Mouse (Mus musculus) frontal cortex, postnatal 14 days (tissue): ENCODE measurements around the gene Tsc1.

Experiments used
- DNase-seq, 2 experiments: peaks; one replicate each; pipeline ENCODE4 v3.0.0; 2022; ENCODE audit warnings: low spot score in 2 of 2

Tsc1 gene

GRCm38 (mm10) chr2:28650526-28650925, 9.5 kb downstream of the Tsc1 start:
- DNase-seq, result no peak

GRCm38 (mm10) chr2:28653351-28653750, 12.3 kb downstream of the Tsc1 start:
- DNase-seq, result no peak

GRCm38 (mm10) chr2:28654295-28654694, 13.3 kb downstream of the Tsc1 start:
- DNase-seq, result no peak

DNA sequence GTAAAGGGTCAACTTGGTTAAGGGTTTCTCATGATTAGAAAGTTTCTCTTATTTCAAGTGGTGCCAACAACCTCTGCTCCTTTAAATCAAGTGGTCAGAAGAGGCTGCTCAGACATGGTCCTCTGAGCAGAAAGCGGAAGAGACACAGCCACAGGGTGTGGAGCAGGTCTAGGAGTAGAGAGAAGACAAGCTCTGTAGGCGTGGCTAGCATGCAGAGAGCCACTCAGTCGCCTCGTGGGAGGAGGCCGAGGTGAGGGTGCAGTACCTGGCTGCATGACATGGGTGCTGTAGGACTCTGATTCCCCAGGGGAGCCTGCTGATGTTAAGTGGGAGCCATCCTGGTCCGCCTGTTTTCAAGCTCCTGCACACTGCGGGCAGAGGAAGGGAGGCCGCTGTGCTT, 15.2 kb downstream of the Tsc1 start:
- no peak for DNase-seq

DNA sequence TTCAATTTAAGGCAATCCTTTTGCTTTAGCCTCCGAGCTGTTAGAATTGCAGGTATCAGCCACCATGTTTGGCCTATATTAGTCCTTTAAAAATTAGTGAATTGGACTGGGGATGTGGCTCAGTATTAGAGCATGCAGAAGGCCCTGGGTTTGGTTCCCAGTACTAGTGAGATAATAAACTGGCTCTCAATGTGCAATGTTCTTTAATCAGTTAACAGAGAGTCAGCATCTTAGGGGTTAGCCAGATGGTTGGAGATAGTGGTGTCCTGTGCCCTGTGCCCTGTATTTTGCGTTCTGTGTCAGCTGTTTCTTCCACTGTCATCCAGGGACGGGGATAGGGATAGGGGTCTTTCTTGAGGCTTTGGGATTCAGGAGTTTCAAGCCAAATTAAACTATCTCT, 21.9 kb downstream of the Tsc1 start:
- no peak for DNase-seq

DNA sequence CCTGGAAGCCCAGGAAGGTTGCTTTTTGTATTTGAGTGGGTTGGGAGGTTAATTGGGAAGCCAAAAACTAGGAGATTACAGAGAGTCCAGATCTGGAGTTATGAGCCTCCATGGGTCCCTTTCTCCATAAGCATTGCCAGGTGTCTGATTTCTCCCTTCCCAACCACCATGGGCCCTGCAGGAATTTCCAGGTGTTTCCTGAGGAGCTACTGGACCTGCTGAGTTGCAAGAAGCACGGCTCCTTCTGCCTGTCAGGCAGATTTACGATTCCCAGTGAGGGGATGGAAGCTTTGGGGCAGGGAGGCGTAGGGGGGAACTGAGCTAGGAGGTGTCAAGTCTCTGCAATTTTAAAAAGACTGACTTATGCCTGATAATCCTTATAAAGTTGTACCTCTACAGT, 24.8 kb downstream of the Tsc1 start:
- DNase-seq, result no peak

DNA sequence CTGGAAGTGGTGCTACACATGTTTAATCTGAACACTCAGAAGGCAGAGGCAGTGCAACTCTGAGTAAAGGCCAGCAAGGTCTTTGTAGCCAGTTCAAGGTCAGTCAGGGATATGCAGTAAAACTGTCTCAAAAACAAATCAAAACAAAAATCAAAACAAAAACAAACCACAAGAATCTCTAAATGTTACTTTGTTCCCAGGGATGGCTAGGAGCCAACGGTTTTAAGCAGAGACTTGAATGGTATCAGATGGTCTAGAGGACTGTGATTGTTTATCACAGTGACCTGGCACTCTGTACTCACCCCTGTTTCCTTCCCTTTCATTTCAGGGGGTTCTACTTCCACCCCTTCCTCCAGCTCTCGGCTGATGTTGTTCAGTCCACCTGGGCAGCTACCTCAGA, 30.4 kb downstream of the Tsc1 start:
- no peak for DNase-seq

DNA sequence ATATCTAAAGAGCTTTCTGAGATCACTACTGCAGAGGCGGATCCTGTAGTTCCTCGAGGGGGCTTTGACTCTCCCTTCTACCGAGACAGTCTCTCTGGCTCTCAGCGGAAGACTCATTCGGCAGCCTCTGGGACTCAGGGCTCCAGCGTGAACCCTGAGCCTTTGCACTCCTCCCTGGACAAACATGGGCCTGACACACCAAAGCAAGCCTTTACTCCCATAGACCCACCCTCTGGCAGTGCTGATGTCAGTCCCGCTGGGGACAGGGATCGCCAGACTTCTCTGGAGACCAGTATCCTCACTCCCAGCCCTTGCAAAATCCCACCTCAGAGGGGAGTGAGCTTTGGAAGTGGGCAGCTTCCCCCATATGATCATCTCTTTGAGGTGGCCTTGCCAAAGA, 35.0 kb downstream of the Tsc1 start:
- no peak for DNase-seq

DNA sequence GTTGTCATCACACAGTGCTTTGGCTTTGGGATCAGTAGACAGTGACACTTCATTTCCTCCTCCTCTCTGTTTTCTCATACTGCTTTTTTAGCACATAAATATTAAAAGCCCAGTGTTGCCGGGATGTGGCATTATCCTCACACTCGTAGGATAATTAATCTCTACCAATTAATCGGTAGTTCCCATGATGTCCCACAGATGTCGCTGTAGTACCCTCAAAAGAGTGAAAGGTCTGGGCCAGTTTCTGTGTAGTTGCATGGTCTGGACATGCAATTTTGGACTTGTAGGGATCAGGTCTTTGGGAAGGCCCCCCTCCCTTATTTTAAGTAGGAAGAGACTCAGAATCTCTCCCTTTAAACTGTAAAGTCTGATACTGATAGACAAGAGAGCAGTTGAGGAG, 39.7 kb downstream of the Tsc1 start:
- no peak for DNase-seq

GRCm38 (mm10) chr2:28681718-28682117, 40.7 kb downstream of the Tsc1 start:
- DNase-seq, result peak in 1 of 2 experiments; percentile 33

DNA sequence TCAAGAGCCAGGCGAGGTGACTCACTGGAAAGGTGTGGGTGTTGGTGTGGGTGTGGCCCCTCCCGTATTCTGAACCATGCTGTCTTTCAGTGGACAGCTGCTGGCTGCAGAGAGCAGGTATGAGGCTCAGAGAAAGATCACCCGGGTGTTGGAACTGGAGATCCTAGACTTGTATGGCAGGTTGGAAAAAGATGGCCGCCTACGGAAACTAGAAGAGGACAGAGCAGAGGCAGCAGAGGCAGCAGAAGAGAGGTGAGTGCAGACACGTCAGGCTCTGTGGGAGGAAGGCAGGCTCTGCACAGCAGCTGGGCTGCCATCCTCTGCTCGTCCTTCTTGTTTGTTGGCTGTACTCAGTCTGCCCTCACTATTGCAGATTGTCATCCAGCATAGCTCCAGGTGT, 44.9 kb downstream of the Tsc1 start:
- no peak for DNase-seq

GRCm38 (mm10) chr2:28688431-28688830, 47.4 kb downstream of the Tsc1 start:
- no peak for DNase-seq

DNA sequence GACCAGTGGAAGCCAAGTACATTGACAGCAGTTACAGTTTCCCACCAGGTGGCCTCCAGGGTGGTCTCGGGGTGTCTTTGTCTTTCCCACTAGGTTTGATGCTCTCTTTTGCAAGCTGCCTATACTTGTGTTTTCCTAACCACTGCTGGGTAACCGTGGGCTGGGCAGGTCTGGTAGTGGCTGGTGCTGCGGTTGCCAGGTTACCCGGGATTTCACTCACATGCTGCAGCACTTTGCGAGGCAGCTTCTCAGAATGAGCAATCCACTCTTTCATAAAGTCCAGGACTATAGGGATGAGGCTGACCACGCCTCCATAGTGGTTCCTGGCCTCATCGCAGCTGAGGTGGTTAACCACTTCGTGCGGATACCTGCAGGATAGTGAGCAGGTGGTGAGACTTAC, 51.7 kb downstream of the Tsc1 start:
- DNase-seq, result no peak

DNA sequence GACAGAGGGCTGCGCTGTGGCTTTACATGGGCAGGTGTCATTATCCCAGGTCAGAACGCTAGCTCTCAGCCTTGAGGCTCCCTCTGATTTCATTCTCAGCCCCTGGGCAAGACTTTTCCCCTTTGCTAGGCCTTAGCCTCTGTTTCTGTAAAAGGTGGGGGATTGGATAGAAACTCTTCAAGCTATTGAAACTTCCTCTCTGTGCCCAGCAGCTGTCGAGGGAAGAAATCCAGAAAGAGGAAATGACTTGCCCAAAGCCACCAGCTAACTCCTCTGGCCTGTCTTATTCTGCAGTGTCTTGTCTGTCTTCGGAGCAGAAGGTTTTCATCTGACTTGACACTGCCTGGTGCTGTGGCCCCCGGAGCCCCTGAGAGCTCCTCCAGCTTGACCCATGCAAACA, 57.5 kb downstream of the Tsc1 start:
- DNase-seq, result no peak

- DNase-seq, result peak; percentile 75 to 76
Observed at GRCm38 (mm10) chr2:28699361-28700335, 58.6 kb downstream of the Tsc1 start, which contains the start of the genes Spaca9 and Ak8. TSS of gene Spaca9 (minus strand) at chr2:28699727. TSS of gene Ak8 (plus strand) at chr2:28700164.

GRCm38 (mm10) chr2:28701646-28702262, 60.7 kb downstream of the Tsc1 start:
- DNase-seq, result no peak

DNA sequence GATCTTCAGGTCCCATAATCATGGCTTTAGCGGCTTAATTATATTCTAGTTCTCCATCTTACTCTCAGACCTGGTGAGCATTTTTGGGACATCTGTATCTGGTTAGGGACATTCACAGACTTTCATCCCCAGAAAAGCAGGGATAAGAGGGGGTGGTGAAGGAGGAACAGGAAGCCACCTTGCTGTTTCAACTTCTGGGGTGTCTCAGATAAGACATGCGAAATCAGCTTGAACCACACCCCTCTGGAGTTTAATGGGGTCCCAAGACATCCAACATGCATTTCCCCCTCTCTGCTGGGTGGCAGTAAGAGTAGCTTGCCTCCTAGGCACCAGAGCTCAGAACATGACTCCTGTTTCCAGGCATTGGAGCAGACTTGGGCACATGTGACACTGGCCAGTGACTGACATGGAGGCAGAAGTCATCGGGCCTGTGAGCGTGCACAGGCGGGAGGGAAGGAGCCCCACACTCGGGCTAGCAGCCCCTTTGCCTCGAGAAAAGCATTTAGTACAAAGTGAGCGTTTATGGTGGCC, 65.1 kb downstream of the Tsc1 start:
- DNase-seq, result no peak

- DNase-seq, result no peak
Observed at GRCm38 (mm10) chr2:28706787-28707186, 65.8 kb downstream of the Tsc1 start.

DNA sequence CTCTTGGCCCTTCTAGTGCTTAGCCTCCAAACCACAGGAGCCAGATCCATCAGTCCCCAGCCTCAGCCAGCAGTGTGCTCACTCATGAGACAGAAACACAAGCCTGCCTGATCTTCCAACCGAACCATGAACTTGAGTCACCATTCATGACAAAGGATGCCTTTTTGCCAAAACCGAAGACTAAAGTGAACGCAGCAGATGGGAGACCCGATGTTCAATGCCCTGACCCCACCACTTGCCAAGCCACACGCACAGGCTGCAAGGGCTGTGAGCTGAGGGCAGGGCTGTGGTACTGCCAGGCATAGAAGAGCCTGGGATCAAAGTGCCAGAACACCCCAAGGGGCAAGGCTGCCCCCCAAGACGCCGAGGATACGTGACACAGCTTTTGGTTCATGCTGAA, 72.0 kb downstream of the Tsc1 start:
- DNase-seq, result no peak

DNA sequence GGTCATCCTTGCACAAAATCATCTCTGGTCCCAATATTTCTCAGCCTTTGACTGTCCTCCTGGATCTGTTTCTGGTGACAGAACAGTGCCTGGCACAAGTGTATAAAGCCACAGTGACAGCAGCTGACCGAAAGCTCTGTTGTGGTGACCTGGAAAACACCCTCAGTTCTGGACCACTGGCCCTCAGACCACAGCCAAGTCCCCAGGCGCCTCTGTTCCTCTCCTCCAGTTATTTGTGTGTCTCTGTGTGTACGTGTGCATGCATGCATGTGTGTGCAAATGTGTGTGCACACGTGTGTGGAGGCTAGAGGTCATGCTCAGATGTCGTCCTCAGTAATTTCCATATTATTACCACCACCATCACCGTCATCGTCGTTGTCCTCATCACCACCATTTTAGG, 81.4 kb downstream of the Tsc1 start:
- no peak for DNase-seq

DNA sequence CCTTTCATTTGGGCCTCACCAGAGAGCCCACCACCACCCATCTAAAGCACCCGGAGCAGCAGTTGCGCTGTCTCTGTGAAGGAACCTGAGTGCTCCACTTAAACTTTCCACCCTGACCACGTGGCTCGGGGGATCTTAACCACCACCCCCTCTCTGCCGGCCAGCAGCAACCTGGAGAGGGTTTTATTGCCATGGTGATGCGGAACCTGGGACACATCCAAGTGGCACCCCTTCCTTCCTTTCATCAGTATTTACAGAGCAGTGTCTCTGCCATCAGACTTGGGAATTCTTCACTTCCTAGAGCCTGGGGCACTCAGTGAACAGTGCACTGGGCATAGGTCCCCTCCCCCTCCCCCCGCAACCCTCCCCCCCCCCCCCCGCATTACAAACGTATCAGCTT, 82.9 kb downstream of the Tsc1 start:
- no peak for DNase-seq

- DNase-seq, result no peak
Observed at GRCm38 (mm10) chr2:28727786-28728404, 86.9 kb downstream of the Tsc1 start.
